Mouse (Mus musculus) regulatory T cell (primary cell): ENCODE data around the gene B3galt1.

Experiments
- in situ Hi-C: fragments of 300-600 bp; cut with MboI, MseI; formaldehyde crosslinking; loops from one replicate; pipeline ENCODE4 v1.15.1; 2025; ENCODE audit warnings: high pct_unique_total_duplicates

B3galt1 gene

GRCm38 (mm10) chr2:68040752-68041151 is 475.1 kb downstream of the B3galt1 start:
- in situ Hi-C loops: no loop called here

- in situ Hi-C loops: no loop called here
These were observed 486.8 kb downstream of the B3galt1 start for GRCm38 (mm10) chr2:68052481-68052880.

GRCm38 (mm10) chr2:68053243-68053642 is 487.6 kb downstream of the B3galt1 start:
- in situ Hi-C loops: no loop called here

GRCm38 (mm10) chr2:68061341-68061740 is 495.7 kb downstream of the B3galt1 start:
- in situ Hi-C loops: no loop called here

- in situ Hi-C loops: no loop called here
These were observed 514.0 kb downstream of the B3galt1 start for GRCm38 (mm10) chr2:68079426-68080360.

DNA sequence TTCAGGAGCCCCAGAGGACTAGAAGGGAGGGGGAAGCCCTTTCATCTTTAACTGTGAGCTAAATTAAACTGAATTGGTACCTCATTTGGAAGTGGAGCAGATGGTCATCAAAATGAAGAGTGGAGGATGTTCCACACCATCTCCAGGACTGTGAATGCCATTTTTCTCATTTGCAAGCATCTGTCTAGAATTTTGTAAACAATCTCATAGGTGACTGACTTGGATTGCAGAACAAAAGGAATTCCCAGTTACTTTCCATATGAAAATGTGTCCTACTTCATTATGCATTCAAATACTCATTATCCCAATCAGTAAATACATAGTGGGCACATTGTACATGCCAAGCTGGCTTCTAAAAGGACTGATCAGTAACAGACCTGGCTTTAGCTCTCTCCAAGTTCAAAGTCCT is 515.2 kb downstream of the B3galt1 start:
- in situ Hi-C loops: no loop called here

DNA sequence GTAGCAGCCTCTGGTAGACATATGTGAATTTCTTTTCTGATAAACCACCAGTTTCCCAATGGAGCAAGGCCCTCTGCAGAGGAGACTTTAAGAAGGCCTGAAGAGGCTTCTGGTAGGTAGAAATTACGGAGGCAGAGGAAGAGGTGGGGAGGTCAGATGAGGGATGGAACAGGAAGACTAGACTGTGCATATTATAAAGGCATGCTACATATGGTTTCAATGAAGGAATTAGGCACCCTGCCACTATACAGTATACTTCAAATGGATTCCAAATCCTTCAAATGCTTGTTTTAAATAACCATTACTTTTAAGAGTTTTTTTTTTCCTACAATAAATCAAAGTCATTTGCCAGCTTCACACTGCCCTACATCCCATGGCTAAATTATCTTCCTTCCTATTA is 518.8 kb downstream of the B3galt1 start:
- in situ Hi-C loops: no loop called here

DNA sequence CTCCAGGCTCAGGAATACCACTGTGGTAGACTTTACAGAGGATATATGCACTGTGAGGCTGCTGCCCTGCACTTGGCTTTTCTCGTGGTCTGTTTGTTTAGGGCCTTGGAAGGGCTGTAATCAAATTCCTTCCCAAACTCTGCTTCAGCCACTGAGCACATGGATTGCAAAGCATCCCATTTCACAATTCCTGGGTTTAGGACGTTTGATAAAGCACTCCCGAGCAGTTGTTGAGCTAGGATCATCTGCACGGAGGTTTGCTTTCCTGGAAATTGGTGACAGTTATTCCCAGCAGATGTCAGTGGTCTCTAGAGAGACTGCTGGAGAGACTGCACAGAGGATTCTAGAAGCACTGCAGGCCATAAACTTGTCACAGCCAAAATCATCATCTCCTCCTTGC is 520.4 kb downstream of the B3galt1 start:
- in situ Hi-C loops: no loop called here

DNA sequence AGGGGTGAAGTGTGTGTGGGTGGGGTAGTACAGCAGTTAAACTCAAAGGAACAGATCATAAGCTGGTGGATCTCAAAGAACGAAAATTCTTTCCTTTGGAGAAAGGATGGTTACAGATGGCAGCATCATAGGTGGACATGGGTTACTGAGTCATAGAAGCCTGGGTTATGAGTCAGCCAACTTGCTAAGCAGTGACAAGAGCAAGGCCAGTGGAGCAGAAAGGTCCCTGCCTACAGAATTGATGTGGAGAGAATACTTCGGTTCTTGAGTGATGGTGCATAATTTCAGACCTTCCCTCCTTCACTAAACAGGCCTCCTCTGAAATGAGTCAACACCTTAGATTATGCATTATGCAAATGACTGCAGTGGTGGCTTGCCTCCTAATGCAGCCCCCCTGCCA is 525.9 kb downstream of the B3galt1 start:
- in situ Hi-C loops: no loop called here

DNA sequence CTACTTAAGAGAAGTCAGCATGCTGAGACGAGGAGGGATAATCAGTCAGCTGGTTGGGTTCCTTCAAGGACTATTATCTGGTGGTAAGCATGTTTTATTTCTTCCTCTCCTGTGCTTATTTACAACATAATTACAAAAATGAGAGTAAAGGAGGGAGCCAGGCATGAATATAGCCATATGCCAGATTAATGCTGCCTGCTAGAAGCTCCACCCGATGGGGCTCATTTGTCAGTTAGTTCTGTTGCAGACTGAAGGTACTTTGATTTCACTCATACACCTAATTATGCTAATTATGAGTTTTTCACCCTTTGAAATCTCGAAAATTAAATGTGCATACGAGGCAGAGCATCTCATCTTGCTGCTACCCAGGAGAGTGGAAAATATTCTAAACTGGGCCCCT is 539.0 kb downstream of the B3galt1 start:
- in situ Hi-C loops: no loop called here

DNA sequence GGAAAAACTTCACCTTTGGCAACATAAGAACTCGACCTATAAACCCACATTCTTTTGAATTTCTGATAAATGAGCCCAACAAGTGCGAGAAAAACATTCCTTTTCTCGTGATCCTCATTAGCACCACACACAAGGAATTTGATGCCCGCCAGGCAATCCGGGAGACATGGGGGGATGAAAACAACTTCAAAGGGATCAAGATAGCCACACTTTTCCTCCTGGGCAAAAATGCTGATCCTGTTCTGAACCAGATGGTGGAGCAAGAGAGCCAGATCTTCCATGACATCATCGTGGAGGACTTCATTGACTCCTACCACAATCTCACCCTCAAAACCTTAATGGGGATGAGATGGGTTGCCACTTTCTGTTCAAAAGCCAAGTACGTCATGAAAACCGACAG is 552.4 kb downstream of the B3galt1 start:
- in situ Hi-C loops: no loop called here

DNA sequence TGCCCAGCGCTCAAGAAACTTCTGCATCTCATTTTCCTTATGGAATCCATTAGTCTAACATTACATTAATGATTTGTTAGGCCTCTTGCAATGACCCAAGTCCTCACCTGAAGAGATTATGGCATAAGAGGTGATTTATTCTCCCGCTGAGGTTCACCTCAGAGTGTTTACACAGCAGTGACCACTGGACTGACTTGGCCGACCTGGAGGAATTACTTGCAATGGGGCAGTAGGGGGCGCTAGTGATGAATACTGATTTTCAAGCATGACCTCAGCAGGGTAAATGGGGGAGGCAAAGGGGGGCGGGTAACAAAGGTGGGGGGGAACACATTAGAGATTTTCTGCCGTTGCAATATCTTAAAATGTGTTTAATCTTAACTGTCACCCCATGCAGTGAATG is 559.1 kb downstream of the B3galt1 start:
- in situ Hi-C loops: no loop called here

- in situ Hi-C loops: loop anchor here (10.0 kb wide), 1 partner anchor 156 kb away; no protein-coding TSS in a partner anchor
These were observed 575.4 kb downstream of the B3galt1 start for GRCm38 (mm10) chr2:68141094-68141493.

GRCm38 (mm10) chr2:68143292-68143691 is 577.6 kb downstream of the B3galt1 start:
- in situ Hi-C loops: loop anchor here (10.0 kb wide), 1 partner anchor 158 kb away; no protein-coding TSS in a partner anchor

GRCm38 (mm10) chr2:68159751-68160150 is 594.1 kb downstream of the B3galt1 start:
- in situ Hi-C loops: no loop called here

DNA sequence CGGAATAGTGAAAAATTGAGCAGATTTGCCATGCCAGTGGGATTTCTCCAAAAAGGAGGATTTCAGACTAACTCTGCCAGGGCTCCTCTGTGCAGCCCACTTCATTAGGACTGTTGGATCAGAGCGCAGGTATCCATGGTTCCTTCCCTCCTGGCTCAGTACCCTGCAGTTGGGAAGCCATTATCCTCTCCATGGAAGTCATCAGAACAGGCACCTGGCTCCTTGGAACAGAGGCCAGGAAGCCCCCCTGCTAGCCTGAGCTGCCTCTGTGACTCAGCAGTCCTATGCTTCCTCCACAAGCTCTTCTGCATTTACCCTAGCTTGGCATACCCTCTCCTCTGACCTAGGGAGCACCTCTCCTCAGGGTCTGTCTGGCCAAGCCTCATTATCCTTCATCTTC is 594.9 kb downstream of the B3galt1 start:
- in situ Hi-C loops: no loop called here

- in situ Hi-C loops: no loop called here
These were observed 596.3 kb downstream of the B3galt1 start for GRCm38 (mm10) chr2:68162012-68162411.

GRCm38 (mm10) chr2:68171306-68171705 is 605.6 kb downstream of the B3galt1 start:
- in situ Hi-C loops: no loop called here
